ENCODE assay signal across 10 mouse cellular contexts in the genomic region with DNA sequence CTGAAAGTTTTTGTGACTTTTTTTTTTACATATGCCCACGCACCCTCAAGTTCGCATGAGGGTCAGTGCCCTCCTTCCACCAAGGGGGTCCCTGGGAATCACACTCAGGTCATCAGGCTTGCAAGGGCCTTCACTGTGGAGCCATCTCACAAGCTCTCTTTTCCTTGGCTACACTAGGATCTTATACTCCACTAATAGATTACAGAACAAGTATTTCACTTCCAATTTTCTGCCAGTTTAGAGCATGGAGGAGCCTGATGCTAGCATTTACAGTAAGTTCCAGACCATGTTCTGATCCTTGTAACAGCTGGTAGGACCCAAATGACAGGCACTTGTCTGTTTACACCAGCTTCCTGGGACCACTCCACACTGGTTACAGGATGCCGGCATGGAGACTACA. TPM values are rescaled to one million over a fixed set of nuclear protein-coding genes. Genes with fewer than 3 reads are reported as not detected.
A peak's percentile ranks its signal among the peaks of the same experiment; 100 is the strongest.
DNase-seq lines count a peak whose midpoint lies in the region; ATAC-seq lines count a peak whose summit lies in the region.
"Had no signal": no experiment of that assay in that cellular context is flagged by ENCODE, and none has a peak within 500 bp of the region (broad histone marks: within the 10 kb centered on the region; RNA-seq: fewer than 3 reads in every experiment).

No protein-coding gene starts in this region.

- no peaks in the 10 kb centered on the region for H3K27me3 ChIP-seq in kidney, embryonic 15.5 days
- no peaks in the 10 kb centered on the region for H3K27me3 ChIP-seq in embryonic facial prominence, embryonic 12.5 days
- no peaks in the 10 kb centered on the region for H3K27me3 ChIP-seq in forebrain, embryonic 14.5 days (replicated peaks; ENCODE audit: control insufficient read depth, insufficient read depth, low read length)
- H3K27me3 ChIP-seq in limb, embryonic 13.5 days, result no peaks in the 10 kb centered on the region

- no peak for DNase-seq in kidney, postnatal 36 days
- no peak for DNase-seq in forebrain, embryonic 14.5 days (ENCODE audit: low spot score)
- no peak for DNase-seq in adrenal gland, adult 18-20 months (ENCODE audit: low spot score in 2 of 2)
- DNase-seq in frontal cortex, postnatal 14 days (ENCODE audit: low spot score in 2 of 2), result no peak
- DNase-seq in layer of hippocampus, adult 8-10 months (ENCODE audit: low spot score in 2 of 2), result no peak
- DNase-seq: kidney, adult 11 months had no signal

- H3K9me3 ChIP-seq in kidney, embryonic 15.5 days (replicated peaks), result no peaks in the 10 kb centered on the region
- H3K9me3 ChIP-seq in embryonic facial prominence, embryonic 12.5 days, result 0 out of 2 replicates have a peak, but pooled peaks cover 7% of the 10 kb centered on the region
- H3K9me3 ChIP-seq in forebrain, embryonic 14.5 days (replicated peaks; ENCODE audit: control insufficient read depth, low read length), result no peaks in the 10 kb centered on the region
- peaks cover 6% of the 10 kb centered on the region; the same call in 1 of the 2 replicates for H3K9me3 ChIP-seq in limb, embryonic 13.5 days

- no peak overlapping the region for H3K4me3 ChIP-seq in kidney, embryonic 15.5 days (replicated peaks)
- no peak overlapping the region for H3K4me3 ChIP-seq in embryonic facial prominence, embryonic 12.5 days
- H3K4me3 ChIP-seq in forebrain, embryonic 14.5 days (ENCODE audit: low read depth, low read length), result no peak overlapping the region
- no peak overlapping the region for H3K4me3 ChIP-seq in limb, embryonic 13.5 days
- H3K4me3 ChIP-seq: megakaryocyte, embryonic 14.5 days had no signal

- no peaks in the 10 kb centered on the region for H3K36me3 ChIP-seq in kidney, embryonic 15.5 days
- no peaks in the 10 kb centered on the region for H3K36me3 ChIP-seq in embryonic facial prominence, embryonic 12.5 days
- no peaks in the 10 kb centered on the region for H3K36me3 ChIP-seq in forebrain, embryonic 14.5 days (ENCODE audit: control insufficient read depth, insufficient read depth, low read length)
- H3K36me3 ChIP-seq in limb, embryonic 13.5 days, result no peaks in the 10 kb centered on the region

- 61% methylated on average over 3 of the region's 3 CpGs for WGBS in kidney, embryonic 15.5 days
- whole genome bisulfite sequencing in embryonic facial prominence, embryonic 12.5 days, result 45% methylated on average over 3 of the region's 3 CpGs
- 78% methylated on average over 3 of the region's 3 CpGs for WGBS in forebrain, embryonic 14.5 days
- 62% methylated on average over 3 of the region's 3 CpGs for WGBS in limb, embryonic 13.5 days

- no peak for ATAC-seq in kidney, embryonic 15.5 days (replicated peaks; ENCODE audit: low FRiP score)
- ATAC-seq in embryonic facial prominence, embryonic 12.5 days (ENCODE audit: insufficient number of reproducible peaks, insufficient read depth, low FRiP score, low TSS enrichment), result no peak
- no peak for ATAC-seq in forebrain, embryonic 14.5 days
- no peak for ATAC-seq in limb, embryonic 13.5 days (ENCODE audit: low FRiP score, low read depth)

- H3K9ac ChIP-seq in kidney, embryonic 15.5 days, result no peak overlapping the region
- no peak overlapping the region for H3K9ac ChIP-seq in embryonic facial prominence, embryonic 12.5 days
- peak overlapping the region; percentile 35 for H3K9ac ChIP-seq in forebrain, embryonic 14.5 days (ENCODE audit: low read length)
- 0 out of 2 replicates have a peak overlapping the region, but pooled peaks have one; percentile 31 for H3K9ac ChIP-seq in limb, embryonic 13.5 days

- no peak overlapping the region for H3K27ac ChIP-seq in kidney, embryonic 15.5 days
- peak overlapping the region; percentile 75 for H3K27ac ChIP-seq in embryonic facial prominence, embryonic 12.5 days
- 0 out of 2 replicates have a peak overlapping the region, but pooled peaks have one; percentile 5 for H3K27ac ChIP-seq in forebrain, embryonic 14.5 days (ENCODE audit: low read depth, low read length)
- peak overlapping the region; percentile 86 for H3K27ac ChIP-seq in limb, embryonic 13.5 days

- peaks cover 6% of the 10 kb centered on the region; the same call in 1 of the 2 replicates for H3K4me1 ChIP-seq in kidney, embryonic 15.5 days
- H3K4me1 ChIP-seq in embryonic facial prominence, embryonic 12.5 days, result peaks cover 9% of the 10 kb centered on the region
- 0 out of 2 replicates have a peak, but pooled peaks cover 4% of the 10 kb centered on the region for H3K4me1 ChIP-seq in forebrain, embryonic 14.5 days (ENCODE audit: control insufficient read depth, insufficient read depth, low read length)
- no peaks in the 10 kb centered on the region for H3K4me1 ChIP-seq in limb, embryonic 13.5 days

- H3K4me2 ChIP-seq in kidney, embryonic 15.5 days, result peak overlapping the region; percentile 49
- H3K4me2 ChIP-seq in embryonic facial prominence, embryonic 12.5 days (replicated peaks), result peak overlapping the region; percentile 35
- peak overlapping the region; percentile 15; the same call in 1 of the 2 replicates for H3K4me2 ChIP-seq in forebrain, embryonic 14.5 days (ENCODE audit: low read length)
- peak overlapping the region; percentile 41 for H3K4me2 ChIP-seq in limb, embryonic 13.5 days (replicated peaks)

RNA-seq across cellular contexts. Expression of a gene that starts 8.6 kb away (rescaled TPM):
- polyA plus RNA-seq in kidney, embryonic 15.5 days (2015; fragmentation: Nextera tagmentation; extraction: Ambion mirVana), result 1.4 and 2.3 TPM in 2 replicates
- polyA plus RNA-seq in embryonic facial prominence, embryonic 12.5 days (2016; fragmentation: Nextera tagmentation; extraction: Ambion mirVana), result 6.2 and 7.7 TPM in 2 replicates
- polyA plus RNA-seq in forebrain, embryonic 14.5 days (2014; fragmentation: Nextera tagmentation; extraction: Ambion mirVana), result 3.6 and 4.8 TPM in 2 replicates
- polyA plus RNA-seq in limb, embryonic 13.5 days (2015; fragmentation: Nextera tagmentation; extraction: Ambion mirVana), result 5.0 and 5.3 TPM in 2 replicates
- under 1 TPM; 0.17 to 0.38 TPM for total RNA-seq in adrenal gland, adult 18-20 months (2021)
- total RNA-seq in layer of hippocampus, adult 8-10 months (2022), result 1 to 10 TPM; 5.0 to 8.6 (median 7.5) TPM

RNA-seq across cellular contexts. Expression of a gene that starts 18.1 kb away (rescaled TPM):
- polyA plus RNA-seq in kidney, embryonic 15.5 days (2015; fragmentation: Nextera tagmentation; extraction: Ambion mirVana), result 631 and 634 TPM in 2 replicates
- 523 and 525 TPM in 2 replicates for polyA plus RNA-seq in embryonic facial prominence, embryonic 12.5 days (2016; fragmentation: Nextera tagmentation; extraction: Ambion mirVana)
- polyA plus RNA-seq in forebrain, embryonic 14.5 days (2014; fragmentation: Nextera tagmentation; extraction: Ambion mirVana), result 401 and 454 TPM in 2 replicates
- 665 and 680 TPM in 2 replicates for polyA plus RNA-seq in limb, embryonic 13.5 days (2015; fragmentation: Nextera tagmentation; extraction: Ambion mirVana)
- total RNA-seq in adrenal gland, adult 18-20 months (2021), result 100 to 1,000 TPM; 258 to 275 TPM
- total RNA-seq in layer of hippocampus, adult 8-10 months (2022), result 100 to 1,000 TPM; 174 to 209 (median 191) TPM

RNA-seq across cellular contexts. Expression of a gene that starts 48.3 kb away (rescaled TPM):
- 137 and 142 TPM in 2 replicates for polyA plus RNA-seq in kidney, embryonic 15.5 days (2015; fragmentation: Nextera tagmentation; extraction: Ambion mirVana)
- polyA plus RNA-seq in embryonic facial prominence, embryonic 12.5 days (2016; fragmentation: Nextera tagmentation; extraction: Ambion mirVana), result 129 and 131 TPM in 2 replicates
- polyA plus RNA-seq in forebrain, embryonic 14.5 days (2014; fragmentation: Nextera tagmentation; extraction: Ambion mirVana), result 111 and 120 TPM in 2 replicates
- polyA plus RNA-seq in limb, embryonic 13.5 days (2015; fragmentation: Nextera tagmentation; extraction: Ambion mirVana), result 128 and 134 TPM in 2 replicates
- total RNA-seq in adrenal gland, adult 18-20 months (2021), result 100 to 1,000 TPM in 1 of 2 experiments, 10 to 100 TPM in 1; 89.6 to 103 TPM
- total RNA-seq in layer of hippocampus, adult 8-10 months (2022), result 10 to 100 TPM; 84.0 to 94.9 (median 90.0) TPM

RNA-seq across cellular contexts. Expression of a gene that starts 48.3 kb away (rescaled TPM):
- polyA plus RNA-seq in kidney, embryonic 15.5 days (2015; fragmentation: Nextera tagmentation; extraction: Ambion mirVana), result 151 and 165 TPM in 2 replicates
- polyA plus RNA-seq in embryonic facial prominence, embryonic 12.5 days (2016; fragmentation: Nextera tagmentation; extraction: Ambion mirVana), result 166 and 174 TPM in 2 replicates
- polyA plus RNA-seq in forebrain, embryonic 14.5 days (2014; fragmentation: Nextera tagmentation; extraction: Ambion mirVana), result 79.8 and 81.2 TPM in 2 replicates
- 173 and 178 TPM in 2 replicates for polyA plus RNA-seq in limb, embryonic 13.5 days (2015; fragmentation: Nextera tagmentation; extraction: Ambion mirVana)
- 10 to 100 TPM; 68.8 to 80.3 TPM for total RNA-seq in adrenal gland, adult 18-20 months (2021)
- total RNA-seq in layer of hippocampus, adult 8-10 months (2022), result 10 to 100 TPM; 24.3 to 30.0 (median 27.0) TPM

Comparison
In these comparisons a context has a peak if more than half of its experiments do, and no peak if none do; other contexts are left out.
1. H3K9ac ChIP-seq: peak in forebrain, embryonic 14.5 days (single experiment) and limb, embryonic 13.5 days (single experiment); none in kidney, embryonic 15.5 days (single experiment) and embryonic facial prominence, embryonic 12.5 days (single experiment).
2. Peak in every context shown above with its lines, with median percentiles within 50 percentile points of each other: H3K4me2 ChIP-seq.